Mouse (Mus musculus) hindbrain, embryonic 14.5 days (tissue): ENCODE data around the gene Usp5. TPM values are rescaled to one million over a fixed set of nuclear protein-coding genes. Genes with fewer than 3 reads are reported as not detected.
"Not testable (repeated sequence)": the region's sequence is repeated elsewhere in the genome, so short reads cannot be mapped to it uniquely, and the experiment has no call there.

Experiments used
- ATAC-seq: fragments of 200-750 bp; cut with Nextera tagmentation; 2 replicates; pipeline ENCODE4 v1.8.0; 2017; ENCODE audit warnings: moderate number of reproducible peaks, mild to moderate bottlenecking, moderate TSS enrichment, moderate library complexity; ENCODE audit not compliant: low FRiP score
- DNase-seq: peaks from one replicate; pipeline ENCODE4 v3.0.0-alpha.2; 2015; ENCODE audit warnings: low spot score
- H3K27ac ChIP-seq: fragments of 300-500 bp; sonication (generic); 2 replicates; pipeline ENCODE4 v1.5.1; 2014; ENCODE audit warnings: mild to moderate bottlenecking, moderate library complexity
- H3K27me3 ChIP-seq: fragments of 300-500 bp; sonication (generic); 2 replicates; pipeline ENCODE4 v1.6.1; 2014; ENCODE audit warnings: mild to moderate bottlenecking, low read length, mixed read lengths; ENCODE audit not compliant: control insufficient read depth, insufficient read depth
- H3K36me3 ChIP-seq: fragments of 300-500 bp; sonication (generic); replicated peaks from 2 replicates; pipeline ENCODE4 v1.6.1; 2014; ENCODE audit not compliant: control insufficient read depth, insufficient read depth
- H3K4me1 ChIP-seq: fragments of 300-500 bp; sonication (generic); replicated peaks from 2 replicates; pipeline ENCODE4 v1.6.1; 2014; ENCODE audit warnings: antibody characterized with exemption, low read length, mixed read lengths; ENCODE audit not compliant: control insufficient read depth, insufficient read depth
- H3K4me2 ChIP-seq: fragments of 300-500 bp; sonication (generic); replicated peaks from 2 replicates; pipeline ENCODE4 v1.6.1; 2014; ENCODE audit warnings: mild to moderate bottlenecking, moderate library complexity
- H3K4me3 ChIP-seq: fragments of 300-500 bp; sonication (generic); replicated peaks from 2 replicates; pipeline ENCODE4 v1.5.1; 2014; ENCODE audit warnings: mild to moderate bottlenecking, low read length
- H3K9ac ChIP-seq: fragments of 300-500 bp; sonication (generic); 2 replicates; pipeline ENCODE4 v1.6.1; 2014
- H3K9me3 ChIP-seq: fragments of 300-500 bp; sonication (generic); 2 replicates; pipeline ENCODE4 v1.6.1; 2016; ENCODE audit warnings: low read length; ENCODE audit not compliant: control insufficient read depth
- WGBS: fragments of 180-500 bp; shearing (Covaris S2); extraction: QIAGEN DNeasy Blood & Tissue Kit; methylation state at CpG from one replicate; pipeline ENCODE4 v1.1.7; 2014; 5-methylcytosine and 5-hydroxymethylcytosine counted together
- polyA plus RNA-seq: library from polyadenylated mRNA; unstranded; fragments of >200 nt; fragmentation: Nextera tagmentation; extraction: Ambion mirVana; gene quantifications from 2 replicates; pipeline ENCODE4 v1.2.1, GENCODE M21; 2014

Gene Usp5
- polyA plus RNA-seq, 1 experiment from 2014 or later, result 180 TPM

DNA sequence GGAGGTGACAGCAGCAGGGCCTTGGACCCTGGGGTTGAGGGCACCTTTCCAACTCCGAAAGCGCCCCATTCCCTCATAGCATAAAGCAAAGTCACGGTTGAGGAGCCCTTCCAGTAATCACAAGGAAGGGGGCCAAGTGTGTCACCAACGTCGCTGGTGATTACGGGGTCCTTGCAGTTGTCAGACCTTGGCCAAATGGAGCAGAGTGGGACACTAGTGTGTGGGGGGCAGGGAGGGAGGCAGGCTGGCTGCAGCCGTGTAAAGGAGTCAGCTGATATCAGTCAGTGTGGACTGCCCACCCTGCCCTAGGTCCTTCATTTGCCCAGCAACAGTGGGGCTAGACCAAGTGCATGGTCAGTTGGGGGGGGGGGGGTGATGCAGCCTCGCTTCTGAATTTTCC, 14.8 kb downstream of the Usp5 start:
- H3K36me3 ChIP-seq, result peaks cover 66% of the 10 kb centered on the region
- no peak for DNase-seq
- WGBS, result 47% methylated on average over 8 of the region's 8 CpGs
- peak overlapping the region; percentile 48 for H3K4me3 ChIP-seq
- peak; percentile 35 for ATAC-seq
- H3K27me3 ChIP-seq, result no peaks in the 10 kb centered on the region
- peaks cover 25% of the 10 kb centered on the region for H3K4me1 ChIP-seq
- no peaks in the 10 kb centered on the region for H3K9me3 ChIP-seq
- H3K27ac ChIP-seq, result 0 out of 2 replicates have a peak overlapping the region, but pooled peaks have one; percentile 77
- peak overlapping the region; percentile 80; the same call in 1 of the 2 replicates for H3K9ac ChIP-seq
- peak overlapping the region; percentile 87 for H3K4me2 ChIP-seq

DNA sequence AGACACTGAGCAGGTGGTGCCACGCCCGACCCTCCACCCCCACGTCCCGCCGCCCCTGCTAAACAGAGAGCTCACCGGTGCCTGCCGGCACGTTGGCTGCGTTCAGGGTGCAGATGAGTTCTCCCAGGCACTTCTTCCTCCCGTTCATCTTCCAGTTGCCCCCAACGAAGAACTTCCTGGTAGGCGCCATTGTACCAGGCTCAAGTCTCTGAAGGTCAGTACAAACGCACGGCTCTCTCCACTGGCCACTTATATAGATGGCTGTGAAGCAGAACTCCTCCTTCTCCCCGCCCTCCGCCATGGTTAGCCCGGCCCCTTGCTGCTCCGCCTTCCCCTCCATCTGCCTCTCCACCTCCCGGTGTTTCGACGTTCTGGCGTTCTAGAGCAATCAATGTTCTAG, 15.4 kb downstream of the Usp5 start, which contains the start of gene Tpi1:
Gene Tpi1, minus strand, starts transcription at position 364 of the 400 bp plus-strand sequence.
- Histone ChIP-seq H3K4me2 (peak within 1 kb of the TSS; percentile 87), H3K9me3 (no peaks in the 10 kb centered on the region), H3K4me1 (peaks cover 30% of the 10 kb centered on the region), H3K36me3 (peaks cover 61% of the 10 kb centered on the region), H3K27ac (peak within 1 kb of the TSS; percentile 77), H3K9ac (peak within 1 kb of the TSS; percentile 80), H3K27me3 (no peaks in the 10 kb centered on the region), H3K4me3 (peak within 1 kb of the TSS; percentile 48)
- ATAC-seq, result peak; percentile 87
- peak; percentile 81 for DNase-seq
- 0% methylated on average over 22 of the region's 22 CpGs for WGBS

DNA sequence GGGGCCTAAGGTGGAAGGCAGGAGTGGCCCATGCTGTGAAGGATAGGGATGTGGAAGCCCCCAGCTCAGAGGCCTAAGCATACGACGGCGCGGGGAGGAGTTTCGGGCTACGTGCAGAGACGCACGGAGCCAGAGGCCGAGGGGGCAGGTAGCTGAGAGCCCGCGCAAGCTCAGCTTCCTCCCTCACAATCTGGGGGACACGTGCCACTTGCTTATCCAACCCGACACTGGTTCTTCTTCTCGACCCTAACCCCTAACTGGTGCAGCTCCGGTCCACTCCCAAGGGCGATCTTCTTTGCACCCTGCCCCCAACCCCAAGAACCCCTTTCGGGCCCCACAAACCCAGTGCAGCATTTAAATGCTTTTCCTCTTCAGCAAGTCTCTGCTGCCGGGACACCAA, 15.8 kb downstream of the Usp5 start:
- Histone ChIP-seq H3K4me2 (peak overlapping the region; percentile 87), H3K9me3 (no peaks in the 10 kb centered on the region), H3K4me3 (peak overlapping the region; percentile 48), H3K27me3 (no peaks in the 10 kb centered on the region), H3K36me3 (peaks cover 56% of the 10 kb centered on the region), H3K4me1 (peaks cover 30% of the 10 kb centered on the region), H3K27ac (peak overlapping the region; percentile 77), H3K9ac (peak overlapping the region; percentile 80)
- DNase-seq, result peak; percentile 76
- peak; percentile 67 for ATAC-seq
- 0% methylated on average over 18 of the region's 18 CpGs for WGBS

DNA sequence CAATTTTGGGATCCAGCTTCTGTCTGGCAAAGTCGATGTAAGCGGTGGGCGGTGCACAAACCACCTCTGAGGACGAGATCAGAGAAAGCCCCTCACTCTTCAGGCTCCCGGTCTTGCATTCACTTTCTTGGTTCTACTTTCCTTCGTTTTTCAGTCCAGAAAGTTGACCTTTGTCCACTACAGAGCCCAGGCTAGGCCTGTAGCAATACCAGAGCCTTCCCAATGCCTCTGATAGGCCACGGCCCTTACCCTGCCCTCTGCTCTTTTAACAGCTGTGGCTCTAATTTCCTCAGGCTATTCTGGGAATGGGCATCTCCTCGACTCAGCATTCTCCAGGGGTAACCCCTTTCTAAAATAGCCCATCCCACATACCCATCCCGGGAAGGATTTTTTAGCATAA, 16.4 kb downstream of the Usp5 start:
- peak overlapping the region; percentile 48 for H3K4me3 ChIP-seq
- no peaks in the 10 kb centered on the region for H3K27me3 ChIP-seq
- H3K4me2 ChIP-seq, result peak overlapping the region; percentile 87
- peak overlapping the region; percentile 80 for H3K9ac ChIP-seq
- peaks cover 50% of the 10 kb centered on the region for H3K36me3 ChIP-seq
- peaks cover 33% of the 10 kb centered on the region for H3K4me1 ChIP-seq
- peak overlapping the region; percentile 77 for H3K27ac ChIP-seq
- DNase-seq, result no peak
- H3K9me3 ChIP-seq, result no peaks in the 10 kb centered on the region
- WGBS, result 23% methylated on average over 9 of the region's 9 CpGs
- no peak for ATAC-seq

DNA sequence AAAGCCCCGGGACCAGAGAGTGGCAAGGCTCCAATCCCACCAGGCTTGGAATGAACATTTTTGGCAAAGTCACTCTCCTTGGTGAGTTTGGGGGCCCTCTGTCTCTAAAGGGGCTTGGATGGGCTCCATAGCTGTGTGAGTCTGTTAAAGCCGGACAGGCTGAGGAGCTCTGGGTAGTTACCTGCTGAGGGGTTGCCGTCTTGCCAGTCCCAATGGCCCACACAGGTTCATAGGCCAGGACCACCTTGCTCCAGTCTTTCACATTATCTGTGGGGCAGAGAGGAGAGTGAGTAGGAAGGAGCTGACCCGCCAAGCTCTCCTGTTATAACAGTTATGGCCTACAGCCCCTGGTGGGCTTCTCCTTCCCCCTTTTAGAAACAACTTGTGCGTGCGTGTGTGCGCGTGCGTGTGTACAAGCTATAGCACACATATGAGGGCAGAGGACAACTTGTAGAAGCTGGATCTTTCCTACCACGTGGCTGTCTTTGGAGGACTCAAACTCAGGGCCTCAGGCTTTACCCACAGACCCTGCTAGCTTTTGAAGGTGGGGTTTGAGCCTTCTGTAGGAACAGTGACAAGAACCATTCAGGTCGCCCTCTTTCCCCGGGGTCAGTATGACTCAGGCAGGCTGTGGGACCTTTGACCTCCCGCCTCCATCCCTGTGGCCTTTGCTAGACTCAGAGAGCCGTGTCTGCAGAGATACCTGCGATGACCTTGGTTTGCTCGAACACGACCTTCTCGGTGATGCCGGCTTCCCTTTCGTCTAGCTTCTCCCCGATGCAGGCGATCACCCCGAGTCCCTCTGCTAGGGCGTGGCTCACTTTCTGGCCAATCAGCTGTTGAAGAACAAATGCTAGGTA, 17.4 kb downstream of the Usp5 start:
- no peaks in the 10 kb centered on the region for H3K27me3 ChIP-seq
- no peak for DNase-seq
- H3K27ac ChIP-seq, result no peak overlapping the region
- H3K4me2 ChIP-seq, result peak overlapping the region; percentile 87
- ATAC-seq, result no peak
- peaks cover 40% of the 10 kb centered on the region for H3K36me3 ChIP-seq
- H3K4me3 ChIP-seq, result peak overlapping the region; percentile 48
- H3K9me3 ChIP-seq, result no peaks in the 10 kb centered on the region
- 82% methylated on average over 24 of the region's 24 CpGs for WGBS
- H3K4me1 ChIP-seq, result peaks cover 33% of the 10 kb centered on the region
- no peak overlapping the region for H3K9ac ChIP-seq

DNA sequence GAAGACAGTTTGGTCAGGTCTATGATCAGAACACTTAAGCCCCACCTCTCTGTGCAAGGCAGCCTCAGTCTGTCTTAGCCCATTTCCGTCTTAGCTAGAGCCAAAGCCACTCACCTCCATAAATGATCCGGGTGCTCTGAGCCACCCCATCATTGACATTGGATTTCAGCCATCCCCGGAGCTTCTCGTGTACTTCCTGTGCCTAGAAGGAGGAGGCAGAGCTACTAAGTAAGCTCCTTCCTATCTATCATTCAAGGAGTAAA, 17.9 kb downstream of the Usp5 start:
- WGBS, result 83% methylated on average over 4 of the region's 4 CpGs
- Histone ChIP-seq H3K4me2 (no peak overlapping the region), H3K4me3 (no peak overlapping the region)

DNA sequence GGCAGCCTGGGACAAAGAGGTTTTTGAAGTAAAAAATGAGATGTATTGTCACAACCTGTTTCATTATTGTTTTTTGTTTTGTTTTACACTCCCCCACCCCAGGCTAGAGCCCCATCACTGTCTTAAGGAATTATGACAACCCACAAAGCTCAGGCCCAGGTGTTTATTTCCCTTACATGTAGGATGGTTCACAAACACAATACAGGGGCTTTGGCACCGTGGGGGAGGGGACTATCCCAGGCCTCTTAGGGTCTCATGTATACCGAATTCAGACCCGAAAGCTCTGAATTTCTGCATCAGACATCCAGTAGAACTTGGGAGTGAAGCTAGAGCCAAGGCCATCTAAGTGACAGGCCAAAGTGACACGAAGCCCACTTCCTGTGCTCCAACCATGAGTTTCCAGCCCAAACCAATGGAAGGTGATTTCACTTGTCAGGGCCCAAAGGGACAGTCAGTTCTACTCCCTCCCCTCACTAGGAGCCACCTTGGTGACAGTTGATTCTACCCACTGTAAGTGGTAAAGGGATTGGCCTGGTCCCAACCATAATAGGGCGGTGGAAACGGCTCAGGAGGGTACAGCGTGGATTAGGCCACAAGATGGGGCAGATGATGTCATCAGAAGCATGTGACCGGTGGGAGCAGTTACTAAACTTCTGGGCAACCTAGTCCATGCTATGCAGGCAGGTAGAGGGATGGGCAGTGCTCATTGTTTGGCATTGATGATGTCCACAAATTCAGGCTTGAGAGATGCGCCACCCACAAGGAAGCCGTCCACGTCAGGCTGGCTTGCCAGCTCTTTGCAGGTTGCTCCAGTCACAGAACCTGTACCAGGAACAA, 18.5 kb downstream of the Usp5 start:
- H3K9me3 ChIP-seq, DNase-seq, H3K9ac ChIP-seq, H3K4me3 ChIP-seq, H3K27me3 ChIP-seq, ATAC-seq, H3K4me2 ChIP-seq, H3K27ac ChIP-seq: not testable (repeated sequence)
- Histone ChIP-seq H3K4me1 (peaks cover 40% of the 10 kb centered on the region), H3K36me3 (peaks cover 29% of the 10 kb centered on the region)
- 81% methylated on average over 10 of the region's 11 CpGs for WGBS

More for the DNA sequence above, 17.9 kb downstream of the Usp5 start:
- Histone ChIP-seq H3K36me3 (peaks cover 35% of the 10 kb centered on the region), H3K27ac (no peak overlapping the region), H3K27me3 (no peaks in the 10 kb centered on the region), H3K9me3 (no peaks in the 10 kb centered on the region), H3K9ac (no peak overlapping the region), H3K4me1 (peaks cover 38% of the 10 kb centered on the region)
- DNase-seq, result no peak
- ATAC-seq, result no peak

DNA sequence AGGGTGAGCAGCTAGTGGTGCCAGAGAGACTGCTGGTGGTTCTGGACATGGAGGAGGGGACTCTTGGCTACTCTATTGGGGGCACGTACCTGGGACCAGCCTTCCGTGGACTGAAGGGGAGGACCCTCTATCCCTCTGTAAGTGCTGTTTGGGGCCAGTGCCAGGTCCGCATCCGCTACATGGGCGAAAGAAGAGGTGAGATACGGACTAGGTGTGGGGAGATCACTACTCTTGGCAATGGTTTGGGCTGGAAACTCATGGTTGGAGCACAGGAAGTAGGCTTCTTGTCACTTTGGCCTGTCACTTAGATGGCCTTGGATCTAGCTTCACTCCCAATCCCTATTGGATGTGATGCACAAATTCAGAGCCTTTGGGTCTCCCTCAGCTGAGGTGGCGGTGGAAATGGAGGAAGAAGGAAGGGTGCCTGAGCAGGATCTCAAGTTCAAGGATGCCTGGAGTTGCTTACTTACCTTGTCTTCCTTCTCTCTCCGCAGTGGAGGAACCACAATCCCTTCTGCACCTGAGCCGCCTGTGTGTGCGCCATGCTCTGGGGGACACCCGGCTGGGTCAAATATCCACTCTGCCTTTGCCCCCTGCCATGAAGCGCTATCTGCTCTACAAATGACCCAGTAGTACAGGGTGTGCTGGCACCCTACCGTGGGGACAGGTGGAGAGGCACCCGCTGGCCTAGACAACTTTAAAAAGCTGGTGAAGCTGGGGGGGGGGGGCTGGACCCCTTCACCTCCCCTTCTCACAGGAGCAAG, 19.3 kb downstream of the Usp5 start:
- peak overlapping the region; percentile 69 for H3K4me2 ChIP-seq
- H3K9me3 ChIP-seq, result no peaks in the 10 kb centered on the region
- peaks cover 21% of the 10 kb centered on the region for H3K36me3 ChIP-seq
- ATAC-seq (no peak), DNase-seq (no peak)
- no peaks in the 10 kb centered on the region for H3K27me3 ChIP-seq
- 47% methylated on average over 14 of the region's 14 CpGs for WGBS
- H3K4me1 ChIP-seq, result peaks cover 44% of the 10 kb centered on the region
- peak overlapping the region; percentile 57 for H3K9ac ChIP-seq
- H3K27ac ChIP-seq, result 0 out of 2 replicates have a peak overlapping the region, but pooled peaks have one; percentile 15
- H3K4me3 ChIP-seq, result peak overlapping the region; percentile 44
